Mouse (Mus musculus): Measurements from ENCODE around the gene Lrrc56. TPM values are rescaled to one million over a fixed set of nuclear protein-coding genes. Genes with fewer than 3 reads are reported as not detected.
A peak's percentile ranks its signal among the peaks of the same experiment; 100 is the strongest.

The Lrrc56 gene
- polyA plus RNA-seq, 1 experiment = 5.5 TPM

- no peak for DNase-seq (ENCODE audit: low read depth in 1 of 2, low spot score in 2 of 2)
- 89% methylated on average over 5 of the region's 5 CpGs for WGBS
- Histone ChIP-seq H3K27ac (ENCODE audit: insufficient read depth, low read length) (no peak overlapping the region), H3K4me1 (ENCODE audit: control insufficient read depth, insufficient read depth, insufficient read length) (peaks cover 24% of the 10 kb centered on the region), H3K4me3 (ENCODE audit: extremely low read depth, insufficient read depth, insufficient read length) (no peak overlapping the region), H3K27me3 (ENCODE audit: control insufficient read depth, insufficient read depth, low read length) (no peaks in the 10 kb centered on the region), H3K36me3 (ENCODE audit: control insufficient read depth, insufficient read depth, low read length) (no peaks in the 10 kb centered on the region)
- no peak for TF ChIP-seq CTCF (IDR thresholded peaks at IDR 0.05; ENCODE audit: extremely low read depth, insufficient read depth, insufficient read length, insufficient replicate concordance)
- no peak for TF ChIP-seq POLR2A (IDR thresholded peaks at IDR 0.05; ENCODE audit: low read depth, low read length)
Observed at GRCm38 (mm10) chr7:141218557-141219133, 24.7 kb downstream of the Lrrc56 start.

- H3K4me3 ChIP-seq (ENCODE audit: extremely low read depth, insufficient read depth, insufficient read length) = no peak overlapping the region
- H3K27me3 ChIP-seq (ENCODE audit: control insufficient read depth, insufficient read depth, low read length) = no peaks in the 10 kb centered on the region
- peaks cover 24% of the 10 kb centered on the region for H3K4me1 ChIP-seq (ENCODE audit: control insufficient read depth, insufficient read depth, insufficient read length)
- H3K27ac ChIP-seq (ENCODE audit: insufficient read depth, low read length) = no peak overlapping the region
- H3K36me3 ChIP-seq (ENCODE audit: control insufficient read depth, insufficient read depth, low read length) = no peaks in the 10 kb centered on the region
- TF ChIP-seq CTCF (IDR thresholded peaks at IDR 0.05; ENCODE audit: extremely low read depth, insufficient read depth, insufficient read length, insufficient replicate concordance) = no peak
- no peak for TF ChIP-seq POLR2A (IDR thresholded peaks at IDR 0.05; ENCODE audit: low read depth, low read length)
- WGBS = 94% methylated on average over 1 of the region's 1 CpGs
- DNase-seq (ENCODE audit: low read depth in 1 of 2, low spot score in 2 of 2) = no peak
Observed at GRCm38 (mm10) chr7:141219558-141220099, 25.7 kb downstream of the Lrrc56 start.

- DNase-seq (ENCODE audit: low read depth in 1 of 2, low spot score in 2 of 2) = no peak
- WGBS = 83% methylated on average over 1 of the region's 1 CpGs
- Histone ChIP-seq H3K27ac (ENCODE audit: insufficient read depth, low read length) (no peak overlapping the region), H3K4me1 (ENCODE audit: control insufficient read depth, insufficient read depth, insufficient read length) (peaks cover 19% of the 10 kb centered on the region), H3K27me3 (ENCODE audit: control insufficient read depth, insufficient read depth, low read length) (no peaks in the 10 kb centered on the region), H3K4me3 (ENCODE audit: extremely low read depth, insufficient read depth, insufficient read length) (no peak overlapping the region), H3K36me3 (ENCODE audit: control insufficient read depth, insufficient read depth, low read length) (no peaks in the 10 kb centered on the region)
- TF ChIP-seq CTCF (IDR thresholded peaks at IDR 0.05; ENCODE audit: extremely low read depth, insufficient read depth, insufficient read length, insufficient replicate concordance) = no peak
- no peak for TF ChIP-seq POLR2A (IDR thresholded peaks at IDR 0.05; ENCODE audit: low read depth, low read length)
Observed at GRCm38 (mm10) chr7:141220377-141220776, 26.4 kb downstream of the Lrrc56 start.

- no peaks in the 10 kb centered on the region for H3K36me3 ChIP-seq (ENCODE audit: control insufficient read depth, insufficient read depth, low read length)
- H3K4me3 ChIP-seq (ENCODE audit: extremely low read depth, insufficient read depth, insufficient read length) = peak overlapping the region; percentile 39; the same call in 1 of the 2 replicates
- no peaks in the 10 kb centered on the region for H3K27me3 ChIP-seq (ENCODE audit: control insufficient read depth, insufficient read depth, low read length)
- peak; percentile 73 to 89 for DNase-seq (ENCODE audit: low read depth in 1 of 2, low spot score in 2 of 2)
- TF ChIP-seq POLR2A (IDR thresholded peaks at IDR 0.05; ENCODE audit: low read depth, low read length) (no peak), CTCF (IDR thresholded peaks at IDR 0.05; ENCODE audit: extremely low read depth, insufficient read depth, insufficient read length, insufficient replicate concordance) (no peak)
- WGBS = 23% methylated on average over 44 of the region's 44 CpGs
- no peak overlapping the region for H3K27ac ChIP-seq (ENCODE audit: insufficient read depth, low read length)
- H3K4me1 ChIP-seq (ENCODE audit: control insufficient read depth, insufficient read depth, insufficient read length) = peaks cover 13% of the 10 kb centered on the region; the same call in 1 of the 2 replicates
Observed at GRCm38 (mm10) chr7:141221249-141222125, 27.5 kb downstream of the Lrrc56 start.

GRCm38 (mm10) chr7:141222126-141222467, 28.1 kb downstream of the Lrrc56 start:
- DNase-seq (ENCODE audit: low read depth in 1 of 2, low spot score in 2 of 2) = no peak
- WGBS = 18% methylated on average over 8 of the region's 8 CpGs
- H3K4me1 ChIP-seq (ENCODE audit: control insufficient read depth, insufficient read depth, insufficient read length) = peaks cover 11% of the 10 kb centered on the region; the same call in 1 of the 2 replicates
- no peaks in the 10 kb centered on the region for H3K36me3 ChIP-seq (ENCODE audit: control insufficient read depth, insufficient read depth, low read length)
- TF ChIP-seq POLR2A (IDR thresholded peaks at IDR 0.05; ENCODE audit: low read depth, low read length) = no peak
- TF ChIP-seq CTCF (IDR thresholded peaks at IDR 0.05; ENCODE audit: extremely low read depth, insufficient read depth, insufficient read length, insufficient replicate concordance) = no peak
- H3K27me3 ChIP-seq (ENCODE audit: control insufficient read depth, insufficient read depth, low read length) = no peaks in the 10 kb centered on the region
- no peak overlapping the region for H3K27ac ChIP-seq (ENCODE audit: insufficient read depth, low read length)
- peak overlapping the region; percentile 39; the same call in 1 of the 2 replicates for H3K4me3 ChIP-seq (ENCODE audit: extremely low read depth, insufficient read depth, insufficient read length)

GRCm38 (mm10) chr7:141222696-141223215, 28.8 kb downstream of the Lrrc56 start:
- Histone ChIP-seq H3K27ac (ENCODE audit: insufficient read depth, low read length) (no peak overlapping the region), H3K36me3 (ENCODE audit: control insufficient read depth, insufficient read depth, low read length) (no peaks in the 10 kb centered on the region), H3K4me3 (ENCODE audit: extremely low read depth, insufficient read depth, insufficient read length) (no peak overlapping the region), H3K4me1 (ENCODE audit: control insufficient read depth, insufficient read depth, insufficient read length) (peaks cover 11% of the 10 kb centered on the region; the same call in 1 of the 2 replicates), H3K27me3 (ENCODE audit: control insufficient read depth, insufficient read depth, low read length) (no peaks in the 10 kb centered on the region)
- no peak for TF ChIP-seq POLR2A (IDR thresholded peaks at IDR 0.05; ENCODE audit: low read depth, low read length)
- DNase-seq (ENCODE audit: low read depth in 1 of 2, low spot score in 2 of 2) = no peak
- 88% methylated on average over 4 of the region's 4 CpGs for WGBS

Data from spleen, adult 2 months (tissue).